Mouse (Mus musculus) E14TG2a.4 (cell line): ENCODE results near the gene Tmem230.

Experiments used
- H3K27me3 ChIP-seq: 2 replicates; pipeline ENCODE4 v1.6.1; 2014; ENCODE audit warnings: low read length, control low read depth; ENCODE audit not compliant: insufficient read depth
- H3K36me3 ChIP-seq: 2 replicates; pipeline ENCODE4 v1.6.1; 2014; ENCODE audit warnings: low read length, control low read depth; ENCODE audit not compliant: insufficient read depth
- H3K4me1 ChIP-seq: replicated peaks from 2 replicates; pipeline ENCODE4 v1.6.1; 2014; ENCODE audit warnings: low read depth, low read length, control low read depth
- H3K4me3 ChIP-seq: replicated peaks from 2 replicates; pipeline ENCODE4 v1.5.1; 2014; ENCODE audit warnings: mild to moderate bottlenecking, low read length
- H3K9me3 ChIP-seq: 2 replicates; pipeline ENCODE4 v1.6.1; 2014; ENCODE audit warnings: low read length, control low read depth
- CTCF ChIP-seq: conservative IDR thresholded peaks from 2 replicates; pipeline ENCODE4 v1.5.1; 2014; ENCODE audit warnings: low read length
- NANOG ChIP-seq: IDR thresholded peaks from 2 replicates; pipeline ENCODE4 v1.6.1; 2014; ENCODE audit warnings: borderline replicate concordance, low read length, mixed read lengths
- POU5F1 ChIP-seq: IDR thresholded peaks from 2 replicates; pipeline ENCODE4 v1.6.1; 2014; ENCODE audit warnings: low read length, borderline replicate concordance

Tmem230 gene

GRCm38 (mm10) chr2:132203773-132204172, 43.8 kb downstream of the Tmem230 start:
- Histone ChIP-seq H3K27me3 (no peaks in the 10 kb centered on the region), H3K9me3 (no peaks in the 10 kb centered on the region), H3K4me1 (peaks cover 54% of the 10 kb centered on the region), H3K36me3 (no peaks in the 10 kb centered on the region), H3K4me3 (no peak overlapping the region)
- TF ChIP-seq POU5F1 (no peak), CTCF (no peak), NANOG (no peak)

DNA sequence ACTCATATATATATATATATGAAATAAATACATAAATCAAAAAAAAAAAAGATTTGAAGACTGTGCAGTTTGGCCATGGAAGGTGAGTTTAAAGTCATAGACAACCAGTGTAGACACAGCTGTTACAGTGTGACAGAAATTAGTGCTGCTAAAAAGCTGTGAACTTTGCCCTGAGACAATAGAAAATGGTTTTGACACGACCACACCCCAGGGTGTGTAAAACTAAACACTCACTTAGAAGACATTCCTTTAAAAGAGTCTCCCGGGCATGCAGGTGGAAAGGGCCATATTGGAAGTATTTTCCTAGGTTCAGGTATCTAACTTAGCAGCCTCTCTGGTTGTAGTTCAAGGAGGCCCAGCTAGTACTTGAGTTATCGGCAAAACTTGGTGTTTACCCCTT, 44.4 kb downstream of the Tmem230 start:
- TF ChIP-seq NANOG: no peak
- no peak for TF ChIP-seq CTCF
- no peak for TF ChIP-seq POU5F1
- peaks cover 48% of the 10 kb centered on the region for H3K4me1 ChIP-seq
- no peaks in the 10 kb centered on the region for H3K36me3 ChIP-seq
- no peaks in the 10 kb centered on the region for H3K9me3 ChIP-seq
- no peak overlapping the region for H3K4me3 ChIP-seq
- H3K27me3 ChIP-seq: no peaks in the 10 kb centered on the region

- Histone ChIP-seq H3K27me3 (no peaks in the 10 kb centered on the region), H3K9me3 (no peaks in the 10 kb centered on the region), H3K36me3 (no peaks in the 10 kb centered on the region), H3K4me1 (peaks cover 19% of the 10 kb centered on the region), H3K4me3 (no peak overlapping the region)
- TF ChIP-seq NANOG (no peak), CTCF (no peak), POU5F1 (no peak)
Measured at GRCm38 (mm10) chr2:132198017-132198933, 49.3 kb downstream of the Tmem230 start.

DNA sequence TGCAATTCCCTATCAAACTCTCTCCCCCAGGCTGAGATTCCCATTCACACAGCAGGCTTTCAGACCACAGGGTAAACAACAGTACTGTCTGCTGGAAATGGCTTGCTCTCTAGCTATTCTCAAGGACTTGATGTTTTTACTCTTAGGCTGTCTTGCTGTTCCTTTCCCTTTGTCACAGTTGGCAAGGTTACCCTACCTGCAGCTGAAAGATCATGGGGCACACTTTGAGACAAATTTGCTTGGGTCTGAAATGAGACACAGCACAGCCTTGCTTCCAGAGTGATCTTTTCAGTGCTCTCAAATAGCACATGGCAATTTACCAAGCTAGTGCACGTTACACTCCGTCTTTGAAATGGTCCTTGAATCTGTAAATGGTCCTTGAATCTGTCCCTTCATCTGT, 52.0 kb downstream of the Tmem230 start:
- Histone ChIP-seq H3K9me3 (no peaks in the 10 kb centered on the region), H3K27me3 (0 out of 2 replicates have a peak, but pooled peaks cover 2% of the 10 kb centered on the region), H3K4me1 (peaks cover 5% of the 10 kb centered on the region), H3K36me3 (no peaks in the 10 kb centered on the region), H3K4me3 (no peak overlapping the region)
- TF ChIP-seq CTCF: no peak
- no peak for TF ChIP-seq POU5F1
- TF ChIP-seq NANOG: no peak

- no peak for TF ChIP-seq CTCF
- TF ChIP-seq POU5F1: no peak
- TF ChIP-seq NANOG: no peak
- Histone ChIP-seq H3K9me3 (no peaks in the 10 kb centered on the region), H3K4me3 (no peak overlapping the region), H3K4me1 (no peaks in the 10 kb centered on the region), H3K36me3 (no peaks in the 10 kb centered on the region), H3K27me3 (0 out of 2 replicates have a peak, but pooled peaks cover 2% of the 10 kb centered on the region)
Measured at GRCm38 (mm10) chr2:132190602-132191161, 56.9 kb downstream of the Tmem230 start.
